Mouse (Mus musculus) CD4-positive, CD25-positive, alpha-beta regulatory T cell, adult 4 months (primary cell): ENCODE results near the gene Mgll. TPM values are rescaled to one million over a fixed set of nuclear protein-coding genes. Genes with fewer than 3 reads are reported as not detected.
A peak's percentile ranks its signal among the peaks of the same experiment; 100 is the strongest.

Experiments
- ATAC-seq: one replicate; pipeline ENCODE4 v1.8.0; 2017
- polyA plus RNA-seq, 2 experiments: library from polyadenylated mRNA; unstranded; fragments of 100-300 nt; shearing (Covaris generic); gene quantifications; one replicate each; pipeline ENCODE4 v1.2.1; 2017

The Mgll gene
- polyA plus RNA-seq, 2 experiments from 2014 or later, result 0.27 TPM; not detected in 1

- no peak for ATAC-seq
Observed at GRCm38 (mm10) chr6:88746271-88746670, 22.1 kb downstream of the Mgll start.

- no peak for ATAC-seq
Observed at GRCm38 (mm10) chr6:88747296-88748040, 23.3 kb downstream of the Mgll start.

- ATAC-seq, result no peak
Observed at GRCm38 (mm10) chr6:88750884-88751283, 26.7 kb downstream of the Mgll start.

- ATAC-seq, result no peak
Observed at GRCm38 (mm10) chr6:88752711-88753219, 28.6 kb downstream of the Mgll start.

- ATAC-seq, result no peak
Observed at GRCm38 (mm10) chr6:88753578-88753977, 29.4 kb downstream of the Mgll start.

- no peak for ATAC-seq
Observed at GRCm38 (mm10) chr6:88756992-88757391, 32.8 kb downstream of the Mgll start.

GRCm38 (mm10) chr6:88758074-88758473 is 33.9 kb downstream of the Mgll start:
- ATAC-seq, result no peak

- no peak for ATAC-seq
Observed at GRCm38 (mm10) chr6:88758568-88759522, 34.6 kb downstream of the Mgll start.

- no peak for ATAC-seq
Observed at GRCm38 (mm10) chr6:88759793-88760453, 35.7 kb downstream of the Mgll start.

- ATAC-seq, result no peak
Observed at GRCm38 (mm10) chr6:88760935-88761635, 36.9 kb downstream of the Mgll start.

GRCm38 (mm10) chr6:88761684-88762439 is 37.6 kb downstream of the Mgll start:
- ATAC-seq, result no peak

- ATAC-seq, result no peak
Observed at GRCm38 (mm10) chr6:88762440-88763196, 38.4 kb downstream of the Mgll start.

GRCm38 (mm10) chr6:88763518-88764077 is 39.4 kb downstream of the Mgll start:
- ATAC-seq, result no peak

- ATAC-seq, result no peak
Observed at GRCm38 (mm10) chr6:88764281-88764680, 40.1 kb downstream of the Mgll start.

GRCm38 (mm10) chr6:88767740-88768139 is 43.5 kb downstream of the Mgll start:
- ATAC-seq, result no peak

- peak; percentile 92 for ATAC-seq
Observed at GRCm38 (mm10) chr6:88769723-88770122, 45.5 kb downstream of the Mgll start.

- ATAC-seq, result no peak
Observed at GRCm38 (mm10) chr6:88770300-88770904, 46.2 kb downstream of the Mgll start.

- no peak for ATAC-seq
Observed at GRCm38 (mm10) chr6:88770981-88771380, 46.8 kb downstream of the Mgll start.

- no peak for ATAC-seq
Observed at GRCm38 (mm10) chr6:88772041-88772440, 47.8 kb downstream of the Mgll start.

GRCm38 (mm10) chr6:88774055-88774454 is 49.8 kb downstream of the Mgll start:
- no peak for ATAC-seq
